Mouse (Mus musculus): ENCODE data around the gene Ccdc191. TPM values are rescaled to one million over a fixed set of nuclear protein-coding genes. Genes with fewer than 3 reads are reported as not detected.

The Ccdc191 gene
- polyA plus RNA-seq, 1 experiment, result 3.5 TPM

DNA sequence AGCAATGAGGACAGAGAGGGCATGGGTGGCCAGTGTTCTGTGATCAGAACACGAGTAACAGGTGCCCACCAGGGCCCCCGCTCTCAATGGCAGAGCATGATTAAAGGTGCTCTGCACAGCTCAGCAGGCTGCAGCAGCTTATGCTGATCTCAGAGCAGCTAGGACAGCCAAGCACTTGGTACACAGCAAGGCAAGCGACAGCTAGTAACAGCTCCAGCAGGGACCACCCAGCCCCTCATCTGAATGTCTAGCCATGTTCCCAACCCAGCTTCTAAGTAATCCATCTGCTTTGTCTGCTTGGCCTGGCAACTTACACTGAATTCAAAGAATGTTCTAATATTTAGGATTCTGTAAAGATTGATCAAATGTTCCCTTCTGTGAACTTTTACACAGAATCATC lies 74.2 kb downstream of the Ccdc191 start:
- TF ChIP-seq POLR2A (IDR thresholded peaks at IDR 0.05; ENCODE audit: borderline replicate concordance, extremely low read depth, insufficient read depth, insufficient read length, poor library complexity, severe bottlenecking) (no peak), CTCF (IDR thresholded peaks at IDR 0.05; ENCODE audit: borderline replicate concordance, extremely low read depth, insufficient read depth, insufficient read length) (no peak)
- peak; percentile 37 for DNase-seq (ENCODE audit: low read depth)

DNA sequence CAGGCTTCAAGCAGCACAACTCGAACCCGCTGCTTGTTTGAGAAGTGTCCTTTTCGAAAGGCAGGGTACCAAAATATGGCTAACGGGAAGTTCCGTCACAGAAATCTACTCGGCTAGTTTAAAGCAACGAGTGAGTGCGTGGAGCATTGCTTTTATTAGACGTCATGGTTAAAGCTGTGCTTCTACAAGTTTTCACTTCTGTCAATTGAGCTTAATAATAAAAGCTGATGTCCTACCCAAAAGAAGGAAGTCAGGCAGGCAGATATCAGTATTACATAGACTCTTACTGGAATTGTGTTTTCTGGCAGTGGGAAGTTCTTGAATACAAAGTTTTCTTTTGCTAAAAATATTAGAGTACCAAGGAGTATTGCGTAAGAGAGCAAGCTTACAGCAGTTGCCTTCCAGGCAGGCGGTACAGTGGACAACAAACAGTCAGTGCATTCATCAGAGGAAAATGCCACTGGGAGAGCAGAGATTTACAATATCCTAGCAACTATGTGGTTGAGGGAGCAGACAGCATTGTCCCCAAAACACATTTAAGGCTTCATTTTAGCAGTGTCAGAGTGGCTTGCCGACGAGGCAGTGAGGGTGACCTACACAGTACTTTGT lies 76.3 kb downstream of the Ccdc191 start:
- TF ChIP-seq POLR2A (IDR thresholded peaks at IDR 0.05; ENCODE audit: borderline replicate concordance, extremely low read depth, insufficient read depth, insufficient read length, poor library complexity, severe bottlenecking), result no peak
- TF ChIP-seq CTCF (IDR thresholded peaks at IDR 0.05; ENCODE audit: borderline replicate concordance, extremely low read depth, insufficient read depth, insufficient read length), result no peak
- DNase-seq (ENCODE audit: low read depth), result peak; percentile 81

DNA sequence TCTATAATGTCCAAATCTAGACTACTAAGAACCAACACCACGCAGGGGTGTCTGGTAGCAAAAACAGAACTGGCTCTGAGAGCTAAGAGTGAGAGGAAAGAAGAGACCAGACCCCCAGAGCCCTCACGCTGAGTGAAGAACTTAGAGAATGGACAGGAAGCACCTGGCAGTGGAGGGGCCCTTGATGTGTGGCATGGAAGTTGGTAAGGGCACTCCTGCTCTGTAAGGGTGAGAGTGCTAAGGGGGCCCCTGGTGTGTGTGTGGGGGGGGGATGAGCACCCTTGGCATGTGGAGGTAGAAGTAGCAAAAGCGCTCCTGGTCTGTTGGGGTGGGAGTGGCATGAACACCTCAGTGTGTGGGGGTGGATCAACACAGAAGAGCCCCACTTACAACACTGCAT lies 80.8 kb downstream of the Ccdc191 start:
- no peak for TF ChIP-seq CTCF (IDR thresholded peaks at IDR 0.05; ENCODE audit: borderline replicate concordance, extremely low read depth, insufficient read depth, insufficient read length)
- no peak for TF ChIP-seq POLR2A (IDR thresholded peaks at IDR 0.05; ENCODE audit: borderline replicate concordance, extremely low read depth, insufficient read depth, insufficient read length, poor library complexity, severe bottlenecking)

DNA sequence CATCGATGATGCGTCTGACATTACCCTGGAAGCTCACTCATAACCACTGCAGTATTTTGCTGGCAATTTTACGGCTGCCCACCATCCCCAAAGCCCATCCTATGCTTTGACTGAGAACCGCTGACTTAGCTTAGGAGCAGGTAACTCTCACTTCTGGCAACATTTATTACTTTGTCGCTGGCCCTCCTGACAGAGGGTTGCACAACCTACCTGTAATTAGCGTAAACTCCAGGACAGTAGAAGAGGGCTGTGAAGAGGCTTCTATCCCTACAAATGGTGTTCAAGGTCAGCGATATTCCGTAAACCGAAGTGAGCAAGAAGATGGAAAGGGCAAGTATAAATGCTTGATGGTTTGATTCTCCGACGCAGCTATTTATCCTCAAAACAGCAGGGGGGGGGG lies 81.6 kb downstream of the Ccdc191 start:
- DNase-seq (ENCODE audit: low read depth), result no peak
- TF ChIP-seq POLR2A (IDR thresholded peaks at IDR 0.05; ENCODE audit: borderline replicate concordance, extremely low read depth, insufficient read depth, insufficient read length, poor library complexity, severe bottlenecking) (no peak), CTCF (IDR thresholded peaks at IDR 0.05; ENCODE audit: borderline replicate concordance, extremely low read depth, insufficient read depth, insufficient read length) (no peak)

More for the DNA sequence above, 80.8 kb downstream of the Ccdc191 start:
- no peak for DNase-seq (ENCODE audit: low read depth)

DNA sequence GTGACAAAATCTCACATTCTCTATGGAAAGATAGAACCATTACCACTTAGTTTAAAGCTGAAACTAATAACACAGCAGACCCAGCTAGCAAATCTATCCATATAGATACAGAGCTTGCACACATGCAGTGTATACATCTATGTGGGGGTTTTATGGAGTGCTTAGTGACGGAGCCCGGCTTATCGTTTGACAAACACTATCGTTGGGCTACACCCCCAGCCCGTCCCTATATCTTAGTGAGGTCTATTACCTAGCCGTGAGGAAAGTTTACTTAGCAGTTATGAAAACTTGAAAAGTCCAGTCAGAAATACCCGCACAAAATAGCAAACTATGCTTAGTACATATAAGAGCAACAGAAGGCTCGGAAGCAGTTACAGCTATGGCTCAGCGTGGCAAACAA lies 82.1 kb downstream of the Ccdc191 start:
- no peak for TF ChIP-seq CTCF (IDR thresholded peaks at IDR 0.05; ENCODE audit: borderline replicate concordance, extremely low read depth, insufficient read depth, insufficient read length)
- TF ChIP-seq POLR2A (IDR thresholded peaks at IDR 0.05; ENCODE audit: borderline replicate concordance, extremely low read depth, insufficient read depth, insufficient read length, poor library complexity, severe bottlenecking), result no peak
- DNase-seq (ENCODE audit: low read depth), result no peak

DNA sequence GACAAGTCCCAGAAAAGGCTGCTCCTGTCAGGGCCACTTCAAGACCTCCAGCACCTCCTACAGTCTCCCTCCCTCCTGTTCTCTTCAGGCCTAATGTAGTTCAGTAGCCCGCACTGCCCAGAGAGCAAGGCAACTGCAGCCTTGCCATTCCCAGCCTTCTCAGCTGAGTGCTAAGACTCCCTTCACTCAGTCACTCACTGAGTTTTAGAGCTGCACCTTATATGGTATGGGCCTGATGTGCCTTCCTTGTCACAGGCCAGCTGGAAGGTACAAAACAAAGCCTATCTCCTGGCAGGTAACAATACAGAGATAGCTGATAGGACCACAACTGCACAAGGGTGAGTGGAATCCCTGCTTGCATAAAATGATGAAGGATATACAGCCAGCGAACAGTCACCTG lies 82.8 kb downstream of the Ccdc191 start:
- TF ChIP-seq POLR2A (IDR thresholded peaks at IDR 0.05; ENCODE audit: borderline replicate concordance, extremely low read depth, insufficient read depth, insufficient read length, poor library complexity, severe bottlenecking) (no peak), CTCF (IDR thresholded peaks at IDR 0.05; ENCODE audit: borderline replicate concordance, extremely low read depth, insufficient read depth, insufficient read length) (no peak)
- DNase-seq (ENCODE audit: low read depth), result no peak

DNA sequence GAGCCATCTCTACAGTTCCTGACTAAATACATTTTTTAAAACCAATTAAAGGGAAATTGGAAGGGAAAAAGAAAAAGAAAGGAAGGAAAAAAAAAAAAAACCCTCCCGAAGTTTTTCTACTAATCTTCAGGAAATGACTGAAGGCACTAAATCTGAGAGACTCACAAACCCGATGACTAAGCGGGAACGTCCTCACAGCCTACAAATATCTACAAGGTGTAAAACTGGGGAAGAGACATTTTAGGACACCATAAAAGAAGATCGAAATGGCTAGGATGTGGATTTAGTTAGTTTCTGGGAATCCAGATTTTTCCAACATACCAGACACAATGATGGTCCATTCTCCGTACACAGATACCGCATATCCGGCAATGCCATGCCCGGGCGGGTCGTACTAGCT lies 83.5 kb downstream of the Ccdc191 start:
- DNase-seq (ENCODE audit: low read depth), result no peak
- TF ChIP-seq CTCF (IDR thresholded peaks at IDR 0.05; ENCODE audit: borderline replicate concordance, extremely low read depth, insufficient read depth, insufficient read length), result no peak
- TF ChIP-seq POLR2A (IDR thresholded peaks at IDR 0.05; ENCODE audit: borderline replicate concordance, extremely low read depth, insufficient read depth, insufficient read length, poor library complexity, severe bottlenecking), result no peak

DNA sequence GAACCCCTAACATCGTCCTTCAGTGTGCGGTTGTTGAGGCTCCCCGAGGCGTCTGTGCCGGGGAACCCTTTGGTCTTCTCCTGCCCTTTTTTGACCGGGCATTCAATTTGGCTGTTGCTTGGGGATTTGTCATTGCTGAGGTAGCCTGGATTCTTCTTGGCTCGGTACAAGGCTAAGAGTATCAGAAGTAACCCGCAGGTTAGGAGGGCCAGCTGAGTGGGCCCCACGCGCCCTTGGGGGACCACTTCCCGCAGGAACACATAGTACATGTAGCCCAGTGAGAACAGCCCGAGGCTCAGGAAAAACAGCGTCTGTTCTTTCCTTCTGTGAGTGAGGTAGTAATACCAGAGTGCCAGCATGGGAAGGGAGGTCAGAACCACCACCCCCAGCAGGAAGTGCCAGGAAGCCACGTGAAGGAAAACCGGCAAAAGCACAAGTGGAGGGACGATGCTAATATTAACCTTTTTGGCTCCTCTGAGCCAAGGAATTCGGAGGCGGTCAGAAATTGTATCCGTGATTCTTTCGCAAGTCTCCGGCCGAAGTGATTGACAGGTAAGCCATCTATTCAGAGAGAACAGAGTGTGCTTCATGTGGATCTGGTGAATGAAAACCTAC lies 84.1 kb downstream of the Ccdc191 start:
- no peak for DNase-seq (ENCODE audit: low read depth)
- TF ChIP-seq POLR2A (IDR thresholded peaks at IDR 0.05; ENCODE audit: borderline replicate concordance, extremely low read depth, insufficient read depth, insufficient read length, poor library complexity, severe bottlenecking), result no peak
- no peak for TF ChIP-seq CTCF (IDR thresholded peaks at IDR 0.05; ENCODE audit: borderline replicate concordance, extremely low read depth, insufficient read depth, insufficient read length)

DNA sequence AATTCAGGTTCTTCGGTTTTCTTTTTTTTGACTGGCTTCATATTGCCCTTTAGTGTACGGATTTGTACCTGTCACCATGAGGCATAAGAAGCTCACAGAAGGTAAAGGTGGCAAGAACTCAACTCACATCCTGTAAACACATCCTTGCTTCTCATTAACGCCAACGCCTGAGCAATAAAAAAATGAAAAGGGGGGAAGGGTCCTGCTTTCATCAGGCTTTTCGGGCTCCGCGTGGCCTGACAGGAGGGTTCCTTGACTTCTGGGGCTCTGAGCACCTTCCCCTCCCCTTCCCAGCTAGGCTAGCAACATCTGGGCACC lies 89.4 kb downstream of the Ccdc191 start:
- DNase-seq (ENCODE audit: low read depth), result peak; percentile 32
- no peak for TF ChIP-seq POLR2A (IDR thresholded peaks at IDR 0.05; ENCODE audit: borderline replicate concordance, extremely low read depth, insufficient read depth, insufficient read length, poor library complexity, severe bottlenecking)
- no peak for TF ChIP-seq CTCF (IDR thresholded peaks at IDR 0.05; ENCODE audit: borderline replicate concordance, extremely low read depth, insufficient read depth, insufficient read length)

DNA sequence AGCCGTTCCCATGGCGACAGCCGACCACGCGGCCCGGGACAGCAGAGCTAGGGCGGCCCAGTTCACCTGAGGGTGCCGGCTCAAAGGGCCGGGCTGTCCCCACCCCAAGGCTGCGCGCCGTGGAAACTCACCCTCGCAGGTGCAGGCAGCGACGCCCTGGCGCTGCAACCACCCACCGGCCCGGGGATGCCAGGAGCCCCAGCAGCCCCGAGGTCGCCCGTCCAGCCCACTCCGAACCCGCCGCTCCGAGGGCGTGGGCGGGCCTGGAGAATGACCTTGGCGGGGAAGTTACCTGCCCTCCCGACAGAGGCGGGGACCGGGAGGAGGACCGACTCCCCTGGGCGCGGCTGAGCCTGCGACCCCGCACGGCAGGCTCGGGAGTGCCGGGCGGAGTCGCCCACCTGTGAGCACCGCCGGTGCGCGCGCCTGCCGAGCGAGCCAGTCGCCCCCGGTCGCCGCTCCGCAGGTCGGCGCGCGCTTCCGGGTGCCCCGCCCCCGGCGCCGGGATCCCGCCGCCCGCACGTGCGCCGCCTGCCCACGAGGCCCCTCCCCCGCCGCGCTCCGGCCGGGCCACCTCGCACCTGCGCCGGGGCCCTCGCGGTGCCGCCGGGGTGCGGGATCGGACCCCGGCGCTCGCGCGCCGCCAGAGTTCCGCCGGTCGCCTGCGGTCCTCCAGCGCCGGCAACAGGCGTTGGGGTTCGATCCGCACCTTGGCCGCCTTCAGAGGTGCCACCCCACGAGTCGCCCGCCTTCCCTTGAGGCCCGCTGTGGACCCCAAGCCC lies 89.9 kb downstream of the Ccdc191 start, which contains the start of gene Zdhhc23:
TSS of gene Zdhhc23 (minus strand) at position 464 of the 782 bp plus-strand sequence.
- TF ChIP-seq POLR2A (IDR thresholded peaks at IDR 0.05; ENCODE audit: borderline replicate concordance, extremely low read depth, insufficient read depth, insufficient read length, poor library complexity, severe bottlenecking) (no peak), CTCF (IDR thresholded peaks at IDR 0.05; ENCODE audit: borderline replicate concordance, extremely low read depth, insufficient read depth, insufficient read length) (no peak)
- peak; percentile 33 for DNase-seq (ENCODE audit: low read depth)

DNA sequence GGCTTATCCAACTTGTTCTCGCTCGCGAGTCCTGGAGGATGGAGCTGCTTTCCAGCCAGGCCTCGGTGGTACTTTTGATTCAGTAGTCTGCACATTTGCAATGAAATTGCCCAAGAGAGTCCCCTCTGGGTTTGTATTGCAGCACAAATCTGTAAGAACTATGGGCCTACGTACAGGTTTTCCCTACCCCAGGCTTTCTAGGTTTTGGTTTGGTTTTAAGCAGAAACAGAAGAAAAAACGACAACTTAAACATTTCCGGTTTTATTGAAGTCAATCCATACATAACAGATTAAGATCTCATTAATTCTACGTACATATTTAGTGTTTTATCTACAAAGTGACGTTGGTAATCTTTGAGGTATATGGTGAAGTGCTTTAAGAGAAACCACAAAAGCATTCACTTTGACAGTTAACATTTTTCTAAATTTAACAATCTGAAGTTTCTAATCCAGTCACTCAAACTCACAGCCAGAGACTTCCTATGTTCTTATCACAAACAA lies 90.6 kb downstream of the Ccdc191 start:
- TF ChIP-seq CTCF (IDR thresholded peaks at IDR 0.05; ENCODE audit: borderline replicate concordance, extremely low read depth, insufficient read depth, insufficient read length) (no peak), POLR2A (IDR thresholded peaks at IDR 0.05; ENCODE audit: borderline replicate concordance, extremely low read depth, insufficient read depth, insufficient read length, poor library complexity, severe bottlenecking) (no peak)
- no peak for DNase-seq (ENCODE audit: low read depth)
